In the genomic region with DNA sequence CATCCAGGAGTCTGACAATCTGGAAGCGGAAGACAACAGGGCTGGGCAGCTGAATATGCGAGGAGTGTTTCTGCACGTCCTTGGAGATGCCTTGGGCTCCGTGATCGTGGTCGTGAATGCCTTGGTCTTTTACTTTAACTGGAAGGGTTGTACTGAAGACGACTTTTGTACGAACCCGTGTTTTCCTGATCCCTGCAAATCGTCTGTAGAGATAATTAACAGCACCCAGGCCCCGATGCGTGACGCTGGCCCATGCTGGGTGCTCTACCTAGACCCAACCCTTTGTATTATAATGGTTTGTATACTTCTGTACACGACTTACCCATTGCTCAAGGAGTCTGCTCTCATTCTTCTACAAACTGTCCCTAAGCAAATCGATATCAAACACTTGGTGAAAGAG, we compare ENCODE assay signal across 9 mouse cellular contexts. TPM values are rescaled to one million over a fixed set of nuclear protein-coding genes. Genes with fewer than 3 reads are reported as not detected.
DNase-seq lines count a peak whose midpoint lies in the region; ATAC-seq and TF ChIP-seq lines count a peak whose summit lies in the region.
"Had no signal": no experiment of that assay in that cellular context is flagged by ENCODE, and none has a peak within 500 bp of the region (broad histone marks: within the 10 kb centered on the region; RNA-seq: fewer than 3 reads in every experiment).

No protein-coding gene starts in this region.

- no peak for TF ChIP-seq POLR2A in heart, adult 2 months (IDR thresholded peaks at IDR 0.05; ENCODE audit: insufficient read depth, low read depth, low read length)

- no peak overlapping the region for H3K27ac ChIP-seq in heart, adult 2 months
- no peak overlapping the region for H3K27ac ChIP-seq in limb, embryonic 15.5 days
- no peak overlapping the region for H3K27ac ChIP-seq in stomach, postnatal 0 days (replicated peaks)

- intact Hi-C loops in heart, adult 2 months (cut with DNase I), result loop anchor here (1.0 to 10.0 kb wide), 3 partner anchors 55 to 594 kb away; partner anchors contain the start of genes Lpgat1 and Nenf

- peak overlapping the region; percentile 92; the same call in 1 of the 2 replicates for H3K4me2 ChIP-seq in limb, embryonic 15.5 days
- peak overlapping the region; percentile 76 for H3K4me2 ChIP-seq in stomach, postnatal 0 days (replicated peaks; ENCODE audit: low read depth)

- H3K36me3 ChIP-seq in heart, adult 2 months (ENCODE audit: control insufficient read depth, insufficient read depth, low read length), result peaks cover 29% of the 10 kb centered on the region
- H3K36me3 ChIP-seq in megakaryocyte, embryonic 14.5 days (replicated peaks; ENCODE audit: low read length), result peaks cover 67% of the 10 kb centered on the region
- peaks cover 15% of the 10 kb centered on the region for H3K36me3 ChIP-seq in limb, embryonic 15.5 days
- H3K36me3 ChIP-seq in stomach, postnatal 0 days (ENCODE audit: control insufficient read depth, insufficient read depth, low read length), result peaks cover 6% of the 10 kb centered on the region; the same call in 1 of the 2 replicates

- H3K4me1 ChIP-seq in heart, adult 2 months (ENCODE audit: control insufficient read depth, insufficient read depth, low read length), result peaks cover 11% of the 10 kb centered on the region
- peaks cover 65% of the 10 kb centered on the region for H3K4me1 ChIP-seq in megakaryocyte, embryonic 14.5 days
- H3K4me1 ChIP-seq in limb, embryonic 15.5 days, result peaks cover 39% of the 10 kb centered on the region
- H3K4me1 ChIP-seq in stomach, postnatal 0 days (replicated peaks; ENCODE audit: control insufficient read depth, insufficient read depth), result 0 out of 2 replicates have a peak, but pooled peaks cover 3% of the 10 kb centered on the region

- WGBS in heart, adult 2 months, result 68% methylated on average over 15 of the region's 15 CpGs
- WGBS in limb, embryonic 15.5 days, result 88% methylated on average over 15 of the region's 15 CpGs
- WGBS in stomach, postnatal 0 days, result 86% methylated on average over 15 of the region's 15 CpGs

- H3K27me3 ChIP-seq in heart, adult 2 months (ENCODE audit: control insufficient read depth, insufficient read depth, low read length), result no peaks in the 10 kb centered on the region
- H3K27me3 ChIP-seq in megakaryocyte, embryonic 14.5 days (replicated peaks), result peaks cover 3% of the 10 kb centered on the region
- no peaks in the 10 kb centered on the region for H3K27me3 ChIP-seq in limb, embryonic 15.5 days
- no peaks in the 10 kb centered on the region for H3K27me3 ChIP-seq in stomach, postnatal 0 days (ENCODE audit: control insufficient read depth, insufficient read depth, low read length)

- ATAC-seq in megakaryocyte, adult 5-6 weeks (ENCODE audit: poor library complexity, severe bottlenecking), result no peak
- no peak for ATAC-seq in limb, embryonic 15.5 days (ENCODE audit: insufficient number of reproducible peaks, low FRiP score, low TSS enrichment, low read depth)
- no peak for ATAC-seq in stomach, postnatal 0 days (ENCODE audit: low FRiP score, low TSS enrichment)

- no peak for TF ChIP-seq CTCF in heart, adult 2 months (IDR thresholded peaks at IDR 0.05)
- no peak for TF ChIP-seq CTCF in stomach, postnatal 0 days (IDR thresholded peaks at IDR 0.05; ENCODE audit: low read depth)

- peaks cover 9% of the 10 kb centered on the region for H3K79me2 ChIP-seq in heart, adult 2 months (replicated peaks; ENCODE audit: control insufficient read depth, insufficient read depth, low read length)

- no peak for DNase-seq in heart, adult 2 months
- no peak for DNase-seq in heart, adult 8-10 months (ENCODE audit: low spot score)
- DNase-seq in stomach, postnatal 0 days (ENCODE audit: low spot score), result no peak
- DNase-seq in urinary bladder, postnatal 25 days (ENCODE audit: low spot score), result no peak
- no peak for DNase-seq in natural killer cell, adult 2 months (ENCODE audit: low spot score in 2 of 2)
- DNase-seq: adrenal gland, postnatal 10 days had no signal

- peak overlapping the region; percentile 19 for H3K4me3 ChIP-seq in heart, adult 2 months
- H3K4me3 ChIP-seq in megakaryocyte, embryonic 14.5 days (replicated peaks), result peak overlapping the region; percentile 100
- H3K4me3 ChIP-seq in limb, embryonic 15.5 days, result peak overlapping the region; percentile 86; the same call in 1 of the 2 replicates
- peak overlapping the region; percentile 88 for H3K4me3 ChIP-seq in stomach, postnatal 0 days (ENCODE audit: low read depth, low read length)

- H3K9me3 ChIP-seq in megakaryocyte, embryonic 14.5 days, result no peaks in the 10 kb centered on the region
- H3K9me3 ChIP-seq in limb, embryonic 15.5 days, result no peaks in the 10 kb centered on the region
- no peaks in the 10 kb centered on the region for H3K9me3 ChIP-seq in stomach, postnatal 0 days (ENCODE audit: control insufficient read depth, low read length)

- 0 out of 2 replicates have a peak overlapping the region, but pooled peaks have one; percentile 30 for H3K9ac ChIP-seq in heart, adult 2 months (ENCODE audit: low read depth, low read length)
- no peak overlapping the region for H3K9ac ChIP-seq in limb, embryonic 15.5 days
- no peak overlapping the region for H3K9ac ChIP-seq in stomach, postnatal 0 days (ENCODE audit: low read length)

- TF ChIP-seq EP300 in heart, adult 2 months (IDR thresholded peaks at IDR 0.05; ENCODE audit: insufficient read depth, low read depth, low read length), result no peak
- no peak for TF ChIP-seq EP300 in stomach, postnatal 0 days (optimal IDR thresholded peaks at IDR 0.05)

RNA-seq across cellular contexts. Expression of gene Slc30a1, which starts 2.3 kb away (rescaled TPM):
- total RNA-seq in heart, adult 2 months (2021), result 10 to 100 TPM; 17.1 to 18.6 TPM
- 5.3 and 11.4 TPM in 2 replicates for polyA plus RNA-seq in heart, adult 2 months (2012; rRNA removed)
- total RNA-seq in heart, adult 8-10 months (2022), result 10 to 100 TPM; 16.2 to 19.5 (median 16.6) TPM
- polyA plus RNA-seq in megakaryocyte, embryonic 14.5 days (2012; ENCODE audit: insufficient read depth, low replicate concordance), result 22.9 and 46.4 TPM in 2 replicates
- total RNA-seq in megakaryocyte, adult 5-6 weeks (2015), result 10.1 TPM in 2 replicates
- 11.2 and 12.1 TPM in 2 replicates for total RNA-seq in megakaryocyte, adult 5-6 weeks (2017)
- 3.4 and 4.0 TPM in 2 replicates for polyA plus RNA-seq in limb, embryonic 15.5 days (2015; fragmentation: Nextera tagmentation; extraction: Ambion mirVana)
- polyA plus RNA-seq in stomach, postnatal 0 days (2015; fragmentation: Nextera tagmentation; extraction: Ambion mirVana), result 5.4 and 5.5 TPM in 2 replicates

Comparison
In these comparisons a context has a peak if more than half of its experiments do, and no peak if none do; other contexts are left out.
1. H3K4me3 ChIP-seq: peak in every context shown above with its lines; median percentile 100 in megakaryocyte, embryonic 14.5 days; 88 in stomach, postnatal 0 days; 86 in limb, embryonic 15.5 days; 19 in heart, adult 2 months.